Mouse (Mus musculus) monocyte, adult 5-6 weeks (primary cell): Measurements from ENCODE around the gene Igf2bp2. TPM values are rescaled to one million over a fixed set of nuclear protein-coding genes. Genes with fewer than 3 reads are reported as not detected.

Experiments
- ATAC-seq: fragments of 153-309, 156-312 bp; replicated peaks from 2 replicates; pipeline ENCODE4 v1.8.0; 2017; ENCODE audit warnings: mild to moderate bottlenecking; ENCODE audit not compliant: low TSS enrichment, insufficient number of reproducible peaks, severe bottlenecking, poor library complexity, low FRiP score
- total RNA-seq: library from RNA; stranded (forward); fragments of 200-1000, 200-491, 200-594 nt; gene quantifications from 3 replicates; pipeline ENCODE4 v1.2.3, GENCODE M21; 2017

Igf2bp2 gene
- 0.10 TPM in 1 of 3 replicates, not detected in the others for total RNA-seq

DNA sequence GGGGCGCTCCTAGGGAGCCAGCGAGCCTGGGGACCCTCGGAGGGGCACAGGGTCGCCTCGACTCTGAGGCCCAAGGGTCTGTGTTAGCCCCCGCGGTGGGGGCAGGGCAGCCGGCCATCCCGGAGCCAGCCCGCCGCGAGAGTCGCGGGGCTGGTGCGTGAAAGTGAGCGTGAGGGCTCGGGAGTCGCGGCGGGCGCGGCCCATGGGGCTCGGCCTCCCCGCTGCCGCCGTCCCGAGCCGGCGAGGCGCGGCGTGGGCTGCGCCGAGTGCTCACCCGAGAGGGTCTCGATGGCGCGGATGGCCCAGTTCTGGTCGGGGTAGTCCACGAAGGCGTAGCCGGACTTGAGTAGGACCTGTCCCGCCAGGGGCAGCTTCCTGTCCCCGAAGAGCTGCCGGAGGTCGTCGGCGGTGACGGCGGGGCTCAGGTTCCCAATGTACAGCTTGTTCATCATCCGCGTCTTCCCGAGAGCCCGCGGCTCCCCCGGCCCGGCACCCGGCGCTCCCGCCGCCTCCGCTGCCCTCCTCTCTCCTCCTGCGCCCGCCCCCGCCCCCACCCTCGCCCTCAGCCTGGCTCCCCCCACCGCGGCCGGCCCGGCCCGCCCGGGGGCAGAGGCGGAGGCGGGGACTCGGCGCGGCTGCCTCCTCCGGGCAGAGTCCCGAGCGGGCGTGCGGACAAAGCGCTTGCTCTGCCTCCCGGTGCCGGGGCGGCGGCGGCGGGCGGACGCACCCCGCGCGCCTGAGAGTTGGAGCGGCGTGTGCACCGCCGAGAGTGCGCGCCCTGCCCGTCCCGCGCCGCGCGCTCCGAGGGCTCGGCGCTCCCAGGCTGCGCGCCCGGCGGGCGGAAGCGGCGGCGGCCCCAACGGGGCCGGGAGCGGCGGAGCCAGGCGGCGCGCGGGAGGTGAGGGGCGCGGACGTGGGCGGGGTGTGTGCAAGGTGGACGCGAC, at the start of gene Igf2bp2:
Igf2bp2 (minus strand) TSS at position 788 of the 944 bp plus-strand sequence.
- ATAC-seq = no peak

DNA sequence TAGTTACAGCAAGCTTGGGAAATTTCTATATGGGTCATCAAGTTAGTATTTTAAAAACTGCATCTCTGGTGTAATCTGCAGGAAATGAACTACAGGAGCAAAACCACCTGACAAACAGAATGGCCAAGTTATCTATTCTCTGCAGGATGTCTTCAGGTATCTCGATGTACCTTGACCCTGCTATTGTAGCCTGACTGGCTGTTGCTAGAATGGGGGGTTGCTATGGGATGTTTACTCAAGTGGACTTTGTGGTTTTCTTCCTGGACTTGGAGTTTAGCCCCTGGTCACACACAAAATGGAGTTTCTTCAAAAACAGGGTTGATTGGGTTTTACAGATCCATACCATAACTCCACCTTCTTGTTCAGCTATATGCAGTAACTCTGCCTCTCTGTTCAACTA, 40.4 kb upstream of the Igf2bp2 start:
- ATAC-seq = no peak

DNA sequence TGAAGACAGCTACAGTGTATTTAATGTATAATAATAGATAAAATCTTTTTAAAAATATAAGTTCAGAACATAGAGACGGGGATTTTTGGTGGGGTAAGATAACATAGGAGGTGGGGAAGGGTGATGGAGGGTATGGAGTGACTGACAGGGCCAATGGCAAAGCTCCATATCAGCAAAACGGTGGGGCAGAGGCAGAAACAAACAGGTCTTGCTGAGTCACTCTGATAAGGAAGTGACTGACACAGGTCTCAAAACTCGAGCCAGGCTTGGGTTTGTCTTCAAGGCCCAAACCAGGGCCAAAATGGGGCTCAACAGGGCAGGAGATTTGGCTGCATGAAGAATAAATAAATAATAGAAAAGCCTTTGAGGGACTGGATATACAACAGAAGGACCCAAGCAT, 38.8 kb upstream of the Igf2bp2 start:
- no peak for ATAC-seq

DNA sequence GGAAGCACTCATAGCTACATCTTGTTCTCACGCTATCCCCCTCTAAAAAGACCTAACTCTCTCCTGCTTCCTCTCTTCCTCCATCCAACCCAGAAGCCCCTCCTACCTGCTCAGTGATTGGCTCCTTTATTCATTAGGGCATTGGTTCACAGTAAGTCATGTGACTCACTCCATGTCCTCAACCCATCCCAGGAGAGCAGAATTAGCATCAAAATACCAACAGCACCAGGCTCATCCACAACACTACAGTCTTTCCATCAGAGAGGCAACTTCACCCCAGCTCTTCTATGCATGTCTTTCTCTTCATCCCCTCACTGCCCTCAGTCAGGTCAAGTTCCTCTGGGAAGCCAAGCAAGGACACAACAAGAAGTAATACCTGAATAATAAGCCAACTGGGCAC, 37.4 kb upstream of the Igf2bp2 start:
- ATAC-seq = no peak

DNA sequence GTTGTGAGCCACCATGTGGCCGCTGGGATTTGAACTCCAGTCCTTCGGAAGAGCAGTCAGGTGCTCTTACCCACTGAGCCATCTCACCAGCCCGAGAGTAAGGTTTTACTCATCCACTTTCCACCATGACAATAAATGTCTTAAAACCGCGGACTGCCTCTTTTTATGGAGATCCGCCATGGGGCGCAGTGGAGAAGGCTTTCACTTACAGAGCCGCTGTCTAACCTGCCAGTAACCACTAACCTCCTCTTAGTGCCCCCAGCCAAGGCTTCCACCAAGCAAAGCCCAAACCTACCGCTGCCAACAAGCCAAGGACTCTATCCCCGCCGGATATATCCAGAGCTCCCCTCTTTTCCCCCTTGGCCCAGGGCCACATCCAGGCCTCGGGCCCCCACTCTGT, 24.3 kb upstream of the Igf2bp2 start:
- ATAC-seq = no peak

DNA sequence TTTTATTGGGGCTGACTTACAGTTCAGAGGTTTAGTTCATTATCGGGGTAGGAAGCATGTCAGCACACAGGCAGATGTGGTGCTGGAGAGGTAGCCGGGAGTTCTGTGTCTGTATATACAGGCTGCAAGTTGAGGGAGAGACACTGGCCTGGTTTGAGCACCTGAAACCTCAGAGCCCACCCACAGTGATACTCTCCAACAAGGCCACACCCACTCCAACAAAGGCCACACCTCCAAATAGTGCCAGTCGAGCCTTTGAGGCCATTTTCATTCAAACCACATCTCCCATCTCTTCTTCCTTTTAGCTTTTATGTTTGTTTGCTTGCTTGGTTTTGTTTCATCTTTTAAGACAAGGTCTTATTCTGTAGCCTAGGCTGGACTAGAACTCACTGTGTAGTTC, 22.3 kb upstream of the Igf2bp2 start:
- no peak for ATAC-seq

DNA sequence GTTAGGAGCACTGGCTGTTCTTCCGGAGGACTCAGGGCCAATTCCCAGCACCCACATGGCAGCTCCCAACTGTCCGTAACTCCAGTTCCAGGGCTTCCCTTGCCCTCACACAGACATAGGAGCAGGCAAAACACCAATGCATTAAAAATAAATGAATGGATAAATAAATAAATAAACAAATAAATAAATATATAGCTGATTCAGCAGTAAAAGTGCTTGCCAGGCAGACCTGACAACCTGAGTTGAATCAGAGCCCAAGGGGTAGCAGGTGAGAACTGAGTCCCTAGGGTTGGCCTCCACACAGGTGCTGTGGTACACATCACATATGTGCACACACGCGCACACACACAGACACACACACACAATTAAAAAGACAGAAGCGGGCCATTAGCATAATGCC, 21.0 kb upstream of the Igf2bp2 start:
- ATAC-seq = no peak

DNA sequence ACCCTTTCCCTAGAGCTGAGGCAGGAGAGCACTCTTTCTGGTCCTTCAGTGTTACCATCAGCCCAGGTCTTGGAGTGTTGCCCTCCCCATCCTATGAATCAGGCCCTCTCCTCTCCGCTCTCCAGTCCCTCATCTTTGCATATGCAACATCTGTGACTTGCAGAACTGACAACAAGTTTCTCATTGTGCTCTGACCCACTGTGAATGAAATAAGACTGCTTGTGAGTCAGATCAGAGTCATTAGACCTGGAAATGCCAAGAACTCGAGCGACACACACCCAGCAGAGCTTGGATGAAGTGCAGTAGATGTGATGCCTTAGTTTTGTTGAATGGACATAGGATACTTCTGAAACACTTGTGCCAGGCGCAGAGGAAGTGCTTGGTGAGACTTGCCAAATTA, 19.2 kb upstream of the Igf2bp2 start:
- ATAC-seq = no peak

DNA sequence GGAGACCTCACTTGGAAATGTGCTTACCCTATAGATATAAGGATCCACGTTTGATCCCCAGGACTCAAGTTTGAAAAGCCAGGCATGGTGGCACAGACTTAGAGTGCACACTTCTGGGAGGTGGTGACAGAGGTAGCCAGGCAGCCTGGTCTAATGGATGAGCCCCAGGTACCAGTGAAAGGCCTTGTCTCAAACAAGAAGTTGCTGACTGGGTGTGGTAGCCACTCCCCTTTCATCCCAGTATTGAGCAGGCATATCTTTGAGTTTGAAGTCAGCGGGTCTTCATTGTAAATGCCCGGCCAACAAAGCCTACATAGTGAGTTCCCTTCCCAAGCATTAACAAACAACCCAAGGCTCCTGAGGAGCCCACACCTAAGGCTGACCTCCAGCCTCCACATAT, 15.7 kb upstream of the Igf2bp2 start:
- ATAC-seq = no peak

DNA sequence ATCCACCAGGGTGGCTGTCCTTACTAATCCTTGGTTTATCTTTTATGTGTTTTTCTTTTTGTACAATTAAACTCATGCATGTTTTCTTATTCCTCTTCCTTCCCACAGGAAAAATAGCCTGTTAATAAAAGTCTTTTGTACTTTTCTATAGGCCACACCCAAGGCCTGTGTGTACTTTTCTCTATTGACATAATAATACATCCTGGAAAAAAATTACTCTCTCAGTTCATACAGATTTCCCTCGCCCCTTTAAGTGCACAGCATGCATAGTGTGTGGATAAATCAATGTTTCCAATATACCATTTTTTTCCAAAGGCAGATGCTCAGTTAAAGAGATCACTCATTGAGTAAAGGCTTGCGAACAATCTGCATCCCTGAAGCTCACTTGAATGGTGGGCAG, 14.9 kb upstream of the Igf2bp2 start:
- ATAC-seq = no peak

DNA sequence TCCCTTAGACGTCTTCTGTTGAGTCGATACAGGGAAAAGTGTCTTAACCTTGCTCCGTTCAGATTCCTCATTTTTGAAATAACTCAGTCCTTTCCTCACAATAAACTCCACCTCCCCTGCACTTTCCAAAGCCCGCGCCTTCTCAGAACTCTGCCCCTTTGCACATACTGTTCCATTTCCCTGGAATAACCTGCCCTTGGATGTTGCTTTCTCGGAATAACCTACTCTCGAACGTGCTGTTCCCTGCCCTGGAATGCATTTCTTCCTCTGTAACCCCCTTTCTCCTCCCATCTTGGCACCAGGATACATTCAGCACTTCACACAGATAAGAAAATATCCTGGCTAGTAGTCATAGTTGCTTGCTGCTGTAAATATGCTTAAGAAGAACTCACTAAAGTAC, 5.6 kb upstream of the Igf2bp2 start:
- no peak for ATAC-seq

DNA sequence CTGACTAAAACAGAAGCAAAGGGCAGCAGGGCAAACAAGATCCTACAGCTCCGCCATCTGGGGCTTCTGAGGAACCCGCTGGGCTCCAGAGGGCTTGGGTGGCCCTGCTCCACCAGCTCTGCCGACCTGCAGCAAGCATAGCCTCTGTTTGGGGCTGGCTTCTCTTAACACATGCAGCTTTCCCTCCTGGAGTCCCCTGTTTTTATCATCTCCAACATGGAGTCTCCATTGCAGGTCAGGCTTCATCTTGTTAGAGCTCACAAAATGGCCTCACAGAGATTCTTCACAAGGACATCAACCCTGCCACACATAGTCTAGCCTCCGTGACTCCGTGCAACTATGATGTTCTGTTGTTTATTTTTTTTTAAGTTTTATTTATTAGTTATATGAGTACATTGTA, 2.5 kb upstream of the Igf2bp2 start:
- no peak for ATAC-seq

DNA sequence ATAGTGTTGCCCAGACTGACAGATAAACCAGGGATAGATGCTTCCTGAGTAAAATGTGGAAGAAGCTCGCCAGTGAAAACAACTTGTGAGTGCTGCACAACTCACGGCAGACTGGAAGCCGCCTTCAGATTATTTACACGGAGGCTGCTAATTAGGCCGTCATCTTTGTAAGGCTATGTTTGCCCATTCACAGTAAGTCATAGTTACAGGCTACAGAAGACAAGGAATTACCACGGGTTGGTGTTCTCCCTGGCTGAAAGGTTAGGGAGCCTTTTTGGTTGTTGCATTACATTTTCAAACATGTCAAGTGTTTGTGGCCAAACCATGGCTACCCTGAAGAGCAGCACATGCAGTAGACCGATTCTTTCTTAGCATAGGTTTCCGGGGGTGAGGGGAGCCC, 1.3 kb upstream of the Igf2bp2 start:
- no peak for ATAC-seq

DNA sequence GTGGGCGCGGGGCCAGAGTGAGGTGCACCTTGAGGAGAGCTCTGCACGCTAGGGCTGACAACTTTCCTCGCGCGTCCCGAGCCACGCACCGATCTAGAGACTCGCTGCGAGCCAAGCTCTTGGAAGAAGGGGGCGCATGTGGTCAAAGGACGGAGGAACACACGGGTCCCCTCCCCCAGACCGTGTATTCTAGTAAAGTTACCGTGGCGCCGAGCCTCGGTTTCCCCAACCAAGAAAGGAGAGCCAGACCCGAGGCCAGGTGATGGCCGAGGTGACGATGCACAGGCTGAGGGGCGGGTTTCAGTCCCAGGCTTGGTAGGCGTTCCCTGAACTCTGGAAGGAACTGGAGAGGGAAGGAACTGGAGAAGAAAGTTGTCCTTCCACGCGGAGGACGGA, 355 bp upstream of the Igf2bp2 start:
- 0 out of 2 replicates have a peak, but pooled peaks have one; percentile 22 for ATAC-seq

DNA sequence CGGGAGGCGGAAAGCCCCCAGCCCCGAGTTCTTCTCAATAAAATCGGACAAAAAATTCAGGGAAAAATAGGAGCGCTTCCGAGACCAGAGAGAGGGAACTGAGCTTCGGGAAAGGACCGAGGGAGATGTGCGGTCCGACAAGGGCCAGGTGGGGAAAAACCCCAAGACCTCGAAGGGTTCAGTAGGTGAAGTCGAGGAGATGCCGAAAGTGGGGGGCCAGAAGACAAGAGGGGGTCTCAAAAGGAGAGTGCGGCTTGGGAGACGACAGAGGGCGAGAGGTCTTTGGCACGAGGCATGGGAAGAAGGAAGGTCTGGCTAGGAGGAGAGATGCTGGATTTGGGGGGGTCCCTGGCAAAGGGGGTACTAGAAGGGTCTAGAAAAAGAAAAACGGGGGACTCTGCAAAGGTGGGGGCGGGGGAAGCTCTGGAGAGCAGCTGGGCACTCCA, 1.0 kb downstream of the Igf2bp2 start:
- no peak for ATAC-seq

DNA sequence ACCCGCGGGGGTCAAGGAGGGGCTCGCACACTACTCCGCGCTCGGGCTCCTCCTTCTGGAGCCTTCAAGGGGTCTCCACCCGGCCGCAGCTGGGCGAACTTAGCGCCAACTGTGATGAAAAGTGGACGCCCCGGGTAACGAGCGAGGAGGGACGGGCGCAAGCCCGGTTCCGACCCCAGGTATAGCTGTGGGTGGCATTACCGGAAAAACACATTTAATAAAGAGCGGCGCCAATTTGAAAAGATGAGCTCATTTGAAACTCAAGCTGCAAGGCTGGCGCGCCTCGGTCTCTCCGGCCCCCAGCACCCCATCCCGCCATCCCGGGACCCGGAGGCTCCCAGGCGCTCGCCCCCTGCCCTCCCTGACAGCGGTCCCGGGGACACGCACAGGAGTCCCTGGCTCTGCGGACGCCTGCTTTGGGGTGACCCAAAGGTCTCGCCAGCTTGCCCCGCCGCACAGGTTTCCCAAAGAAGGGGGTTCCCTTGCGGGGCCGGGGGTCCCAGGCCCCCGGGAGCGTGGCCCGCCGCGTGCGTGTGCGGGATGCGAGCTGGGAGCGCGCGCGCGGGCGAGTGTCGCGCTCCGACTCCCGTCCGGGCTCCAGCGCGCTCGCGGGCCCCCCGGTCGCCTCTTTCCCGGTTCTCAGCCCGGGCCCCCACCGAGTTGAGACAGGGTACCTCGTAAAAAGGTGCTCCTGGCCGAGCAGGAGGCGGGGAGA, 1.6 kb downstream of the Igf2bp2 start:
- ATAC-seq = no peak

DNA sequence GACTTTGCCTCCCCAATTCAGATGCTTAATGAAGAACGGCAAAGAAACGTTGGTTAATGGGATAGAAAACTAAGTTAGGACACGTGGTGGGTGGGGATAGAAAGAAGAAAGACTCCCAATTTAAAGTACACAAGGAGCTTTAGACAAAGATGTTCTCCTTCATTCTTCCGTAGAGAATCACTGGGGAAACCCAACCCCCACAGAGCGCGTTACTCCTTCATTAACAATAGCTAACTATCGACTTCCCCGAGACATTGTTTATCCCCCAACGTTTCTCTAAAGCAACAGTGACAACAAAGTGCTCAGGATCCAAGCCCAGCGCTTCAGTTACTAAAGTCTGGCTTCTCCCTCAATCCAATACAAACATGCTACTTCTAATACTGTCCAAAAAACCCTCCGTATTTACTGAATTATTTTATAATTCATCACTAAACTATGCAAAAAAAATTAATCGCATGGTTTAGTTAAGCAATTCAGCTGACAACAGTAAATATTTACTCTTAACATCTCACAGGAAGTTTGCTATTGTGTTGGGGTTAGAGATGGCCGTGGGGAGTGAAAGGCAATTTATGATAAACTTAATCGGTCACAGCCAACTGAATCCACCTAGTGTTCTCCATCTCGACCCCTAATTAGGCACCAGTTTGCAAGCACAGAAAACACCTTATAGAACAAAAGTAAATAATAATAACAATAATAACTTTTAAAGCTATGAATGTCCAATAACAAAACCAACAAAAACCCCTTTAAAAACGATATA, 2.5 kb downstream of the Igf2bp2 start:
- ATAC-seq = no peak

DNA sequence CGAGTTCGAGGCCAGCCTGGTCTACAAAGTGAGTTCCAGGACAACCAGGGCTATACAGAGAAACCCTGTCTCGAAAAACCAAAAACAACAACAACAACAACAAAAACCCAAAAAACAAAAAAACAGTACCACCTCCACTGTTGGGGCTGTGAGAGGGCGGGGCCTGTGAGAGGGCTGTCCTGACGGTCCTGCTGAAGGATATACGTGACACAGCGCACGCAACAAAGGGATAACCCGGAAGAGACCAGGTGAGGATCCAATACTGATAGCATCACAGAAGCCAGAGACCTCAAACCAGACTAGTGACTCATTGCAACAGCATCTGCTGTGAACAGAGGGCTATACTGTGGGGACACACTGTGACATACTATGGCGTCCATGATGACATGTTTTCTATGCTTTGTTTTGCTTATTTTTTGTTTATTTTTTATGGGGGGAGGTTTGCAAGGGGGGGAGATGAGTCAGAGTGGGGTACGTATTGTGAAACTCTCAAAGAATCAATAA, 10.1 kb downstream of the Igf2bp2 start:
- no peak for ATAC-seq

DNA sequence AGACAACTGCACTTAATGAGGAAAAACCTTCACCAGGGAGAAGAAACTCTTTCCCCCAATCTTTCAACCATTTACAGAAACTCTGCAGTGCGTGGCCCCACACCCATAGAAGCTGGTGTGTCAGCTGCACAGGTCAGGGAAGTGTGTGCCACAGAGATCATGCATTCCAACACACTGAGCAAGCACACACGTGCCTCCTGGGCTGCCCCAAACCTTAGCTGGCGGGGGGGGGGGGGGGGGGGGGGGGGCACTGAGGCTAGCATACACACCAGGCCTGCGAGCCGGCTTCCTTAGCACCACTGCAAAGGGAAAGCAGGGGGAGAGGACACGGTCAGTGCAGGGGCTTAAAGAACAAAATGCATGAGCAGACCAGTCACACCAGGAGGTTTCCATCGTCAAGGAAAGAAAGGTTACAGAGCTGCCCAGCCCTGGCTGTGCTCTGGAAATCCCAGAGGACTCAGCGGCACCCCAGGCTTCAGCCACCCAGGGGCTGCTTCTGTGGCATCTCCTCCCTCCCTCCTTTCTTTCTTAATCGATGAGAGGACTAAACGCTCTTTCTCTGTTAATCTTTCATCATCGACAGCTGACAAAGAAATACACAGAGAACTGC, 11.3 kb downstream of the Igf2bp2 start:
- no peak for ATAC-seq
